16 mouse cellular contexts compared by ENCODE assay signal in genomic region chr9:55355270-55355834, GRCm38 (mm10). TPM values are rescaled to one million over a fixed set of nuclear protein-coding genes. Genes with fewer than 3 reads are reported as not detected.
DNase-seq lines count a peak whose midpoint lies in the region; ATAC-seq lines count a peak whose summit lies in the region.
"Had no signal": no experiment of that assay in that cellular context is flagged by ENCODE, and none has a peak within 500 bp of the region (broad histone marks: within the 10 kb centered on the region; RNA-seq: fewer than 3 reads in every experiment).

No protein-coding gene starts in this region.

- no peak overlapping the region for H3K27ac ChIP-seq in forebrain, embryonic 12.5 days
- no peak overlapping the region for H3K27ac ChIP-seq in forebrain, embryonic 15.5 days (replicated peaks)
- peak overlapping the region; percentile 42; the same call in 1 of the 2 replicates for H3K27ac ChIP-seq in midbrain, embryonic 10.5 days (replicated peaks)
- no peak overlapping the region for H3K27ac ChIP-seq in neural tube, embryonic 14.5 days (ENCODE audit: low read depth, low read length)
- H3K27ac ChIP-seq: embryonic facial prominence, embryonic 15.5 days; heart, adult 2 months; stomach, embryonic 15.5 days had no signal

- 0 out of 2 replicates have a peak, but pooled peaks cover 3% of the 10 kb centered on the region for H3K27me3 ChIP-seq in forebrain, embryonic 12.5 days
- H3K27me3 ChIP-seq in forebrain, embryonic 15.5 days = no peaks in the 10 kb centered on the region
- H3K27me3 ChIP-seq in midbrain, embryonic 10.5 days (ENCODE audit: low read depth, poor library complexity, severe bottlenecking) = no peaks in the 10 kb centered on the region
- H3K27me3 ChIP-seq in neural tube, embryonic 14.5 days (ENCODE audit: control insufficient read depth, insufficient read depth, low read length) = no peaks in the 10 kb centered on the region
- H3K27me3 ChIP-seq: embryonic facial prominence, embryonic 15.5 days; stomach, embryonic 15.5 days had no signal

- 36% methylated on average over 8 of the region's 8 CpGs for WGBS in forebrain, embryonic 12.5 days
- 37% methylated on average over 8 of the region's 8 CpGs for WGBS in forebrain, embryonic 15.5 days
- 38% methylated on average over 8 of the region's 8 CpGs for WGBS in midbrain, embryonic 10.5 days
- 20% methylated on average over 8 of the region's 8 CpGs for WGBS in neural tube, embryonic 14.5 days

- H3K4me1 ChIP-seq in forebrain, embryonic 12.5 days = peaks cover 17% of the 10 kb centered on the region
- H3K4me1 ChIP-seq in forebrain, embryonic 15.5 days = no peaks in the 10 kb centered on the region
- peaks cover 25% of the 10 kb centered on the region for H3K4me1 ChIP-seq in midbrain, embryonic 10.5 days
- no peaks in the 10 kb centered on the region for H3K4me1 ChIP-seq in neural tube, embryonic 14.5 days (ENCODE audit: control insufficient read depth, insufficient read depth, low read length)
- H3K4me1 ChIP-seq: embryonic facial prominence, embryonic 15.5 days; stomach, embryonic 15.5 days had no signal

- peak; percentile 24 for DNase-seq in embryo, embryonic 11.5 days (ENCODE audit: low read depth, low spot score)
- peak; percentile 58 for DNase-seq in midbrain, embryonic 10.5 days (ENCODE audit: low spot score)
- DNase-seq in gastrocnemius, adult 8-10 months (ENCODE audit: low spot score in 2 of 2) = no peak
- no peak for DNase-seq in thymus, postnatal 10 days (ENCODE audit: low spot score in 2 of 2)
- DNase-seq in layer of hippocampus, adult 8-10 months (ENCODE audit: low spot score in 2 of 2) = no peak
- DNase-seq: cerebellum, adult 2 months; heart, adult 2 months; heart, postnatal 10 days; kidney, postnatal 4 days; lung, embryonic 14.5 days had no signal

- no peaks in the 10 kb centered on the region for H3K36me3 ChIP-seq in forebrain, embryonic 12.5 days (replicated peaks)
- no peaks in the 10 kb centered on the region for H3K36me3 ChIP-seq in forebrain, embryonic 15.5 days
- no peaks in the 10 kb centered on the region for H3K36me3 ChIP-seq in midbrain, embryonic 10.5 days
- H3K36me3 ChIP-seq in neural tube, embryonic 14.5 days (ENCODE audit: control insufficient read depth, insufficient read depth, low read length) = no peaks in the 10 kb centered on the region
- H3K36me3 ChIP-seq: embryonic facial prominence, embryonic 15.5 days; stomach, embryonic 15.5 days had no signal

- no peak overlapping the region for H3K4me3 ChIP-seq in forebrain, embryonic 12.5 days (replicated peaks)
- no peak overlapping the region for H3K4me3 ChIP-seq in forebrain, embryonic 15.5 days
- no peak overlapping the region for H3K4me3 ChIP-seq in midbrain, embryonic 10.5 days
- no peak overlapping the region for H3K4me3 ChIP-seq in neural tube, embryonic 14.5 days (ENCODE audit: low read depth, low read length)
- H3K4me3 ChIP-seq: embryonic facial prominence, embryonic 15.5 days; heart, adult 2 months; stomach, embryonic 15.5 days had no signal

- no peak overlapping the region for H3K4me2 ChIP-seq in forebrain, embryonic 12.5 days
- H3K4me2 ChIP-seq in forebrain, embryonic 15.5 days (replicated peaks) = no peak overlapping the region
- no peak overlapping the region for H3K4me2 ChIP-seq in neural tube, embryonic 14.5 days (ENCODE audit: low read depth, low read length)
- H3K4me2 ChIP-seq: embryonic facial prominence, embryonic 15.5 days; lung, embryonic 14.5 days; stomach, embryonic 15.5 days had no signal

- peak; percentile 68; the same call in 1 of the 2 replicates for ATAC-seq in forebrain, embryonic 12.5 days (ENCODE audit: low FRiP score)
- no peak for ATAC-seq in forebrain, embryonic 15.5 days (replicated peaks)
- ATAC-seq in neural tube, embryonic 14.5 days (ENCODE audit: low read depth) = peak; percentile 56; the same call in 1 of the 2 replicates
- ATAC-seq: intestine, postnatal 0 days had no signal

- H3K9ac ChIP-seq in forebrain, embryonic 12.5 days = no peak overlapping the region
- no peak overlapping the region for H3K9ac ChIP-seq in forebrain, embryonic 15.5 days (replicated peaks)
- no peak overlapping the region for H3K9ac ChIP-seq in neural tube, embryonic 14.5 days (replicated peaks; ENCODE audit: low read depth, low read length)
- H3K9ac ChIP-seq: embryonic facial prominence, embryonic 15.5 days; lung, embryonic 14.5 days; stomach, embryonic 15.5 days had no signal

- no peaks in the 10 kb centered on the region for H3K9me3 ChIP-seq in forebrain, embryonic 12.5 days
- H3K9me3 ChIP-seq in forebrain, embryonic 15.5 days = no peaks in the 10 kb centered on the region
- H3K9me3 ChIP-seq in midbrain, embryonic 10.5 days (replicated peaks) = no peaks in the 10 kb centered on the region
- no peaks in the 10 kb centered on the region for H3K9me3 ChIP-seq in neural tube, embryonic 14.5 days (ENCODE audit: control insufficient read depth, low read length)
- H3K9me3 ChIP-seq: embryonic facial prominence, embryonic 15.5 days; stomach, embryonic 15.5 days had no signal

RNA-seq across cellular contexts. Expression of gene Tmem266, which starts 28.6 kb away (rescaled TPM):
- 0.73 and 0.74 TPM in 2 replicates for polyA plus RNA-seq in forebrain, embryonic 12.5 days (2016; fragmentation: Nextera tagmentation; extraction: Ambion mirVana)
- 1.4 and 1.7 TPM in 2 replicates for polyA plus RNA-seq in forebrain, embryonic 15.5 days (2015; fragmentation: Nextera tagmentation; extraction: Ambion mirVana)
- polyA plus RNA-seq in midbrain, embryonic 10.5 days (2016; fragmentation: Nextera tagmentation; extraction: Ambion mirVana) = 0.31 and 0.62 TPM in 2 replicates
- polyA plus RNA-seq in neural tube, embryonic 14.5 days (2014; fragmentation: Nextera tagmentation; extraction: Ambion mirVana) = 1.9 and 2.2 TPM in 2 replicates
- 10 to 100 TPM in 1 of 4 experiments, 1 to 10 TPM in 3; 2.8 to 15.8 (median 5.1) TPM for total RNA-seq in gastrocnemius, adult 8-10 months (2022)
- total RNA-seq in layer of hippocampus, adult 8-10 months (2022) = 1 to 10 TPM; 5.8 to 7.7 (median 6.0) TPM

RNA-seq across cellular contexts. Expression of gene Nrg4, which starts 28.7 kb away (rescaled TPM):
- polyA plus RNA-seq in forebrain, embryonic 12.5 days (2016; fragmentation: Nextera tagmentation; extraction: Ambion mirVana) = 0.87 and 2.2 TPM in 2 replicates
- 1.6 and 1.8 TPM in 2 replicates for polyA plus RNA-seq in forebrain, embryonic 15.5 days (2015; fragmentation: Nextera tagmentation; extraction: Ambion mirVana)
- polyA plus RNA-seq in midbrain, embryonic 10.5 days (2016; fragmentation: Nextera tagmentation; extraction: Ambion mirVana) = 0.87 and 1.0 TPM in 2 replicates
- polyA plus RNA-seq in neural tube, embryonic 14.5 days (2014; fragmentation: Nextera tagmentation; extraction: Ambion mirVana) = 1.5 and 2.8 TPM in 2 replicates
- total RNA-seq in gastrocnemius, adult 8-10 months (2022) = 1 to 10 TPM; 1.4 to 5.4 (median 2.3) TPM
- total RNA-seq in layer of hippocampus, adult 8-10 months (2022) = under 1 TPM in 3 of 4 experiments, not detected in 1; 0.33 to 0.93 (median 0.65) TPM

Comparison
In these comparisons a context has a peak if more than half of its experiments do, and no peak if none do; other contexts are left out.
1. DNase-seq: peak in embryo, embryonic 11.5 days (single experiment) and midbrain, embryonic 10.5 days (single experiment); none in gastrocnemius, adult 8-10 months (0 of 2), thymus, postnatal 10 days (0 of 2) and layer of hippocampus, adult 8-10 months (0 of 2).